Mouse (Mus musculus) forebrain, embryonic 11.5 days (tissue): ENCODE measurements at regions not wholly inside any gene's neighbourhood (a gene's known extent, or its start where the extent isn't known, plus 50 kb on each side); places are given as distances from the start of the nearest gene placed in this dataset.
"Not testable (repeated sequence)": the region's sequence is repeated elsewhere in the genome, so short reads cannot be mapped to it uniquely, and the experiment has no call there.

ENCODE experiments used
- ATAC-seq: fragments of 200-750 bp; cut with Nextera tagmentation; replicated peaks from 2 replicates; pipeline ENCODE4 v1.8.0; 2017; ENCODE audit warnings: moderate TSS enrichment; ENCODE audit not compliant: low FRiP score
- DNase-seq: peaks from one replicate; pipeline ENCODE4 v3.0.0-alpha.2; 2017; ENCODE audit warnings: low spot score
- H3K27ac ChIP-seq: fragments of 300-500 bp; sonication (generic); 2 replicates; pipeline ENCODE4 v1.5.1; 2014; ENCODE audit warnings: low read depth, low read length
- H3K27me3 ChIP-seq: fragments of 300-500 bp; sonication (generic); 2 replicates; pipeline ENCODE4 v1.6.1; 2014; ENCODE audit warnings: mild to moderate bottlenecking, low read length, mixed read lengths; ENCODE audit not compliant: control insufficient read depth, insufficient read depth
- H3K36me3 ChIP-seq: fragments of 300-500 bp; sonication (generic); 2 replicates; pipeline ENCODE4 v1.6.1; 2014; ENCODE audit warnings: mild to moderate bottlenecking, low read length, moderate library complexity, mixed read lengths; ENCODE audit not compliant: control insufficient read depth, insufficient read depth
- H3K4me1 ChIP-seq: fragments of 300-500 bp; sonication (generic); replicated peaks from 2 replicates; pipeline ENCODE4 v1.6.1; 2014; ENCODE audit warnings: low read length, mixed read lengths; ENCODE audit not compliant: control insufficient read depth, insufficient read depth
- H3K4me2 ChIP-seq: fragments of 300-500 bp; sonication (generic); 2 replicates; pipeline ENCODE4 v1.6.1; 2014; ENCODE audit warnings: low read depth, mild to moderate bottlenecking, low read length, moderate library complexity, mixed read lengths; ENCODE audit not compliant: severe bottlenecking
- H3K4me3 ChIP-seq: fragments of 300-500 bp; sonication (generic); 2 replicates; pipeline ENCODE4 v1.5.1; 2014; ENCODE audit warnings: low read depth, low read length
- H3K9ac ChIP-seq: fragments of 300-500 bp; sonication (generic); 2 replicates; pipeline ENCODE4 v1.6.1; 2014; ENCODE audit warnings: low read length
- H3K9me3 ChIP-seq: fragments of 300-500 bp; sonication (generic); 2 replicates; pipeline ENCODE4 v1.6.1; 2016; ENCODE audit warnings: low read length, mixed read lengths; ENCODE audit not compliant: control insufficient read depth
- WGBS: fragments of 180-500 bp; shearing (Covaris S2); extraction: QIAGEN DNeasy Blood & Tissue Kit; methylation state at CpG from one replicate; pipeline ENCODE4 v1.1.7; 2014; 5-methylcytosine and 5-hydroxymethylcytosine counted together

DNA sequence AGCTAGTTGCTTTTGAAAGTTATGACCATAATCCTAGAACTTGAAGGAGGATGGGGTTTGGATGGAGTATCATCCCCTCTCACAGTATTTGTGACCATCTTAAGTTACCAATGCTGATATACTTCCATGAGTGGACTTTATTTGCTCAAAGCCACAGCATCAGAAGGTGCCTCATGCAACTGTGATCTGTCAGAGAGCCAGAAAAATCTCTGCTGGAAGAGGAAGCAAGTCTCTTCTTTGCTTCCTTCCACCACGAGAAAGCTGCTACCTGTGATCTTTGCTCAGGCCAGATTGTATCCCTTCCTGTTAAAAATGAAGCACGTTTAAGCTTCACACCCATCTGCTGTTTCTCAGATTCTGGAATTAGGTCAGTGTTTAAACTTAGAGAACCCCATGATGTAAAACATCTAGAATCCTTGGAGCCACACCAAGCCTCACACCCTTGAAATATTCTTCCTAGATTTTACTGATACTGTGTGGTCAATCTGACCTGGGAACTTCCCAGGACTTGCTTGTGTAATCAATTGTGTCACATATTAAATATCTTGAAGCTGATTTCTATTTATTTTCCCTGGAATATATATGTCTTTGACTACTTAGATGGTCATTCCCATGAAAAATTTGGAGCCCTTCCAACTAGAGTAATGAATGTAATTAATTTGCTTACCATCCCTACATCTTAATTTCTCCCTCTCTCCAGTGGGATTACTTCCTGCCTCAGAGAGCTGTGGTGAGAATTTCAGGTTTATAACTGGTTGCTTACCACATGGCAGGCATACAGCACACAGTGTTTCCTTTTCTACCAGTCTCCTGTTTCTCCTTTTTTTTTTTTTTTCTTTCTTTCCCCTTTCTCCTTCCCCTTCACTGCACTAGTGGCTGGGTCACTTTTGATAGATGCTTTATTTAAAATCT is 56.5 kb upstream of the Tmem229a start:
- peak; percentile 27; the same call in 1 of the 2 replicates for ATAC-seq
- Histone ChIP-seq H3K27ac (no peak overlapping the region), H3K36me3 (no peaks in the 10 kb centered on the region), H3K9me3 (no peaks in the 10 kb centered on the region), H3K9ac (no peak overlapping the region), H3K4me1 (no peaks in the 10 kb centered on the region), H3K4me3 (no peak overlapping the region), H3K4me2 (no peak overlapping the region), H3K27me3 (no peaks in the 10 kb centered on the region)
- 86% methylated on average over 2 of the region's 2 CpGs for WGBS
- no peak for DNase-seq

DNA sequence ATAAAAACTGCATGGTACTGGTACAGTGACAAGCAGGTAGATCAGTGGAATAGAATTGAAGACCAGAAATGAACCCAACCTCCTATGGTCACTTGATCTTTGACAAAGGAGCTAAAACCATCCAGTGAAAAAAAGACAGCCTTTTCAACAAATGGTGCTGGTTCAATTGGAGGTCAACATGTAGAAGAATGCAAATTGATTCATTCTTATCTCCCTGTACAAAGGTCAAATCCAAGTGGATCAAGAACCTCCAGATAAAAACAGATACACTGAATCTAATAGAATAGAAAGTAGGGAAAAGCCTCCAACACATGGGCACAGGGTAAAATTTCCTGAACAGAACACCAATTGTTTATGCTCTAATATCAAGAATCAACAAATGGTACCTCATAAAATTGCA is 52.8 kb upstream of the Tmem229a start:
- H3K9me3 ChIP-seq, H3K4me2 ChIP-seq, H3K27me3 ChIP-seq, H3K4me3 ChIP-seq, DNase-seq, ATAC-seq, H3K27ac ChIP-seq, H3K36me3 ChIP-seq, H3K4me1 ChIP-seq, H3K9ac ChIP-seq: not testable (repeated sequence)
